Mouse (Mus musculus): Measurements from ENCODE around the gene Acta1. TPM values are rescaled to one million over a fixed set of nuclear protein-coding genes. Genes with fewer than 3 reads are reported as not detected.

Gene Acta1
- total RNA-seq, 2 experiments from 2014 or later, result 33,708 to 36,184 TPM

- no peak for DNase-seq (ENCODE audit: low spot score in 2 of 2)
Measured at GRCm38 (mm10) chr8:123884721-123885565, 9.6 kb downstream of the Acta1 start.

GRCm38 (mm10) chr8:123883094-123883493, 11.5 kb downstream of the Acta1 start:
- DNase-seq (ENCODE audit: low spot score in 2 of 2), result peak in 1 of 2 experiments; percentile 52

- DNase-seq (ENCODE audit: low spot score in 2 of 2), result no peak
Measured at GRCm38 (mm10) chr8:123882412-123882811, 12.1 kb downstream of the Acta1 start.

- DNase-seq (ENCODE audit: low spot score in 2 of 2), result no peak
Measured at GRCm38 (mm10) chr8:123880821-123881350, 13.7 kb downstream of the Acta1 start.

GRCm38 (mm10) chr8:123880271-123880670, 14.3 kb downstream of the Acta1 start:
- DNase-seq (ENCODE audit: low spot score in 2 of 2), result no peak

GRCm38 (mm10) chr8:123877865-123878264, 16.7 kb downstream of the Acta1 start:
- no peak for DNase-seq (ENCODE audit: low spot score in 2 of 2)

- no peak for DNase-seq (ENCODE audit: low spot score in 2 of 2)
Measured at GRCm38 (mm10) chr8:123874324-123874723, 20.2 kb downstream of the Acta1 start.

GRCm38 (mm10) chr8:123873364-123873763, 21.2 kb downstream of the Acta1 start:
- no peak for DNase-seq (ENCODE audit: low spot score in 2 of 2)

- DNase-seq (ENCODE audit: low spot score in 2 of 2), result peak in 1 of 2 experiments; percentile 40
Measured at GRCm38 (mm10) chr8:123872048-123872447, 22.5 kb downstream of the Acta1 start.

- DNase-seq (ENCODE audit: low spot score in 2 of 2), result no peak
Measured at GRCm38 (mm10) chr8:123866971-123867370, 27.6 kb downstream of the Acta1 start.

- no peak for DNase-seq (ENCODE audit: low spot score in 2 of 2)
Measured at GRCm38 (mm10) chr8:123865786-123866185, 28.8 kb downstream of the Acta1 start.

- DNase-seq (ENCODE audit: low spot score in 2 of 2), result no peak
Measured at GRCm38 (mm10) chr8:123860386-123860785, 34.2 kb downstream of the Acta1 start.

GRCm38 (mm10) chr8:123859648-123860259, 34.8 kb downstream of the Acta1 start, which contains the start of gene Ccsap:
Gene Ccsap (minus strand): TSS chr8:123860209.
- peak in 1 of 2 experiments; percentile 47 for DNase-seq (ENCODE audit: low spot score in 2 of 2)

GRCm38 (mm10) chr8:123858941-123859647, 35.5 kb downstream of the Acta1 start:
- peak; percentile 77 to 91 for DNase-seq (ENCODE audit: low spot score in 2 of 2)

GRCm38 (mm10) chr8:123858574-123858940, 36.0 kb downstream of the Acta1 start:
- no peak for DNase-seq (ENCODE audit: low spot score in 2 of 2)

- DNase-seq (ENCODE audit: low spot score in 2 of 2), result no peak
Measured at GRCm38 (mm10) chr8:123857361-123857760, 37.2 kb downstream of the Acta1 start.

- no peak for DNase-seq (ENCODE audit: low spot score in 2 of 2)
Measured at GRCm38 (mm10) chr8:123854733-123855475, 39.6 kb downstream of the Acta1 start.

GRCm38 (mm10) chr8:123854252-123854651, 40.3 kb downstream of the Acta1 start:
- DNase-seq (ENCODE audit: low spot score in 2 of 2), result no peak

- DNase-seq (ENCODE audit: low spot score in 2 of 2), result no peak
Measured at GRCm38 (mm10) chr8:123851590-123851989, 43.0 kb downstream of the Acta1 start.

GRCm38 (mm10) chr8:123849352-123849751, 45.2 kb downstream of the Acta1 start:
- DNase-seq (ENCODE audit: low spot score in 2 of 2), result no peak

GRCm38 (mm10) chr8:123847546-123847945, 47.0 kb downstream of the Acta1 start:
- no peak for DNase-seq (ENCODE audit: low spot score in 2 of 2)

Measured in gastrocnemius, postnatal 4 days (tissue).